29 mouse cellular contexts compared by ENCODE assay signal in genomic region chr16:95185341-95185740, GRCm38 (mm10).
DNase-seq lines count a peak whose midpoint lies in the region; ATAC-seq and TF ChIP-seq lines count a peak whose summit lies in the region.
"Had no signal": no experiment of that assay in that cellular context is flagged by ENCODE, and none has a peak within 500 bp of the region (broad histone marks: within the 10 kb centered on the region; RNA-seq: fewer than 3 reads in every experiment).

No protein-coding gene starts in this region.

- no peak overlapping the region for H3K9ac ChIP-seq in hindbrain, postnatal 0 days (replicated peaks; ENCODE audit: low read length)
- H3K9ac ChIP-seq in hindbrain, embryonic 12.5 days: no peak overlapping the region
- H3K9ac ChIP-seq: forebrain, embryonic 15.5 days; liver, embryonic 14.5 days; neural tube, embryonic 12.5 days had no signal

- H3K27ac ChIP-seq in hindbrain, postnatal 0 days: no peak overlapping the region
- no peak overlapping the region for H3K27ac ChIP-seq in hindbrain, embryonic 12.5 days
- H3K27ac ChIP-seq: forebrain, embryonic 10.5 days; forebrain, embryonic 15.5 days; hindbrain, embryonic 10.5 days; layer of hippocampus, adult 2 months; left cerebral cortex, adult 2 months; liver, embryonic 14.5 days; macrophage; neural tube, embryonic 12.5 days; stomach, postnatal 0 days had no signal

- intact Hi-C loops in left cerebral cortex, postnatal 4 days (cut with DNase I): no loop called here
- intact Hi-C loops in left cerebral cortex, postnatal 25 days (cut with DNase I): no loop called here

- no peak for TF ChIP-seq POLR2A in brain, embryonic 14.5 days (IDR thresholded peaks at IDR 0.05; ENCODE audit: borderline replicate concordance, extremely low read depth, insufficient read depth, insufficient read length, poor library complexity, severe bottlenecking)

- no peak overlapping the region for H3K4me3 ChIP-seq in hindbrain, postnatal 0 days (ENCODE audit: low read length)
- no peak overlapping the region for H3K4me3 ChIP-seq in hindbrain, embryonic 12.5 days
- H3K4me3 ChIP-seq: forebrain, embryonic 10.5 days; forebrain, embryonic 15.5 days; hindbrain, embryonic 10.5 days; layer of hippocampus, adult 2 months; left cerebral cortex, adult 2 months; myocyte; neural tube, embryonic 12.5 days had no signal

- no peaks in the 10 kb centered on the region for H3K9me3 ChIP-seq in hindbrain, postnatal 0 days (ENCODE audit: low read length)
- no peaks in the 10 kb centered on the region for H3K9me3 ChIP-seq in hindbrain, embryonic 12.5 days (replicated peaks)
- H3K9me3 ChIP-seq: forebrain, embryonic 10.5 days; forebrain, embryonic 15.5 days; hindbrain, embryonic 10.5 days; neural tube, embryonic 12.5 days had no signal

- 0 out of 2 replicates have a peak, but pooled peaks cover 4% of the 10 kb centered on the region for H3K4me1 ChIP-seq in hindbrain, postnatal 0 days (ENCODE audit: insufficient read depth, low read length)
- no peaks in the 10 kb centered on the region for H3K4me1 ChIP-seq in hindbrain, embryonic 12.5 days
- H3K4me1 ChIP-seq: forebrain, embryonic 10.5 days; forebrain, embryonic 15.5 days; hindbrain, embryonic 10.5 days; neural tube, embryonic 12.5 days had no signal

- no peaks in the 10 kb centered on the region for H3K27me3 ChIP-seq in hindbrain, postnatal 0 days (ENCODE audit: insufficient read depth, low read length)
- H3K27me3 ChIP-seq in hindbrain, embryonic 12.5 days: no peaks in the 10 kb centered on the region
- H3K27me3 ChIP-seq: forebrain, embryonic 15.5 days; neural tube, embryonic 12.5 days had no signal

- H3K36me3 ChIP-seq in hindbrain, postnatal 0 days (ENCODE audit: insufficient read depth, low read length): no peaks in the 10 kb centered on the region
- H3K36me3 ChIP-seq in hindbrain, embryonic 12.5 days: no peaks in the 10 kb centered on the region
- H3K36me3 ChIP-seq: forebrain, embryonic 10.5 days; forebrain, embryonic 15.5 days; hindbrain, embryonic 10.5 days; neural tube, embryonic 12.5 days had no signal

- ATAC-seq in hindbrain, postnatal 0 days: no peak
- no peak for ATAC-seq in hindbrain, embryonic 12.5 days (ENCODE audit: low FRiP score)
- ATAC-seq: forebrain, embryonic 15.5 days; intestine, postnatal 0 days; midbrain, embryonic 16.5 days had no signal

- no peak overlapping the region for H3K4me2 ChIP-seq in hindbrain, postnatal 0 days (ENCODE audit: low read depth, low read length)
- H3K4me2 ChIP-seq in hindbrain, embryonic 12.5 days (replicated peaks): no peak overlapping the region
- H3K4me2 ChIP-seq: forebrain, embryonic 15.5 days; neural tube, embryonic 12.5 days had no signal

- no peak for TF ChIP-seq CTCF in hindbrain, postnatal 0 days (IDR thresholded peaks at IDR 0.05; ENCODE audit: low read depth)
- TF ChIP-seq CTCF in brain, embryonic 14.5 days (IDR thresholded peaks at IDR 0.05; ENCODE audit: borderline replicate concordance, extremely low read depth, insufficient read depth, insufficient read length): no peak

- 57% methylated on average over 9 of the region's 9 CpGs for WGBS in hindbrain, postnatal 0 days
- 83% methylated on average over 9 of the region's 9 CpGs for WGBS in hindbrain, embryonic 12.5 days

- peak; percentile 66 for DNase-seq in hindbrain, postnatal 0 days (ENCODE audit: low spot score)
- DNase-seq in left cerebral cortex, postnatal 4 days: peak; percentile 21
- no peak for DNase-seq in left cerebral cortex, postnatal 25 days (ENCODE audit: low spot score in 2 of 2)
- DNase-seq in Muller cell, postnatal 12 days (ENCODE audit: inconsistent ontology term): peak; percentile 23
- peak; percentile 46 for DNase-seq in brain, embryonic 14.5 days (ENCODE audit: low read depth)
- no peak for DNase-seq in yolk sac, embryonic 10.5 days (ENCODE audit: low spot score)
- DNase-seq: adrenal gland, adult 8-10 months; B cell, adult 2 months; cerebellum, adult 18-20 months; heart, postnatal 14 days; lung, adult 2 months; lung, postnatal 10 days; right cerebral cortex, adult 18-20 months; spleen, adult 18-20 months; thymus, adult 18-20 months; thymus, postnatal 25 days had no signal

Comparison
In these comparisons a context has a peak if more than half of its experiments do, and no peak if none do; other contexts are left out.
1. DNase-seq: peak in hindbrain, postnatal 0 days (single experiment), left cerebral cortex, postnatal 4 days (single experiment), Muller cell, postnatal 12 days (single experiment) and brain, embryonic 14.5 days (single experiment); none in left cerebral cortex, postnatal 25 days (0 of 2) and yolk sac, embryonic 10.5 days (single experiment).